Mouse (Mus musculus): ENCODE measurements around the gene Vgf. TPM values are rescaled to one million over a fixed set of nuclear protein-coding genes. Genes with fewer than 3 reads are reported as not detected.
A peak's percentile ranks its signal among the peaks of the same experiment; 100 is the strongest.

Vgf gene
- polyA plus RNA-seq, 1 experiment from 2014 or later = 0.21 TPM

GRCm38 (mm10) chr5:137078041-137078440 is 51.8 kb downstream of the Vgf start:
- no peak overlapping the region for H3K4me2 ChIP-seq (ENCODE audit: low read length)

GRCm38 (mm10) chr5:137078616-137079015 is 52.4 kb downstream of the Vgf start:
- Histone ChIP-seq H3K9me3 (replicated peaks; ENCODE audit: low read length) (no peaks in the 10 kb centered on the region), H3K4me2 (ENCODE audit: low read length) (no peak overlapping the region), H3K9ac (ENCODE audit: low read depth, low read length) (no peak overlapping the region), H3K4me3 (replicated peaks; ENCODE audit: low read depth, low read length) (no peak overlapping the region), H3K4me1 (replicated peaks; ENCODE audit: insufficient read depth, low read length) (peaks cover 28% of the 10 kb centered on the region; the same call in 1 of the 2 replicates), H3K36me3 (ENCODE audit: insufficient read depth, low read length) (no peaks in the 10 kb centered on the region), H3K27ac (peak overlapping the region; percentile 25; the same call in 1 of the 2 replicates), H3K27me3 (ENCODE audit: insufficient read depth, low read length) (no peaks in the 10 kb centered on the region)
- ATAC-seq (replicated peaks; ENCODE audit: low FRiP score, low read depth) = no peak
- 37% methylated on average over 6 of the region's 6 CpGs for WGBS
- peak; percentile 33 for DNase-seq (ENCODE audit: low spot score)
- TF ChIP-seq CTCF (IDR thresholded peaks at IDR 0.05; ENCODE audit: low read depth) = no peak

More at GRCm38 (mm10) chr5:137078041-137078440, 51.8 kb downstream of the Vgf start:
- H3K27ac ChIP-seq = no peak overlapping the region
- H3K27me3 ChIP-seq (ENCODE audit: insufficient read depth, low read length) = no peaks in the 10 kb centered on the region
- H3K36me3 ChIP-seq (ENCODE audit: insufficient read depth, low read length) = no peaks in the 10 kb centered on the region
- no peak for DNase-seq (ENCODE audit: low spot score)
- ATAC-seq (replicated peaks; ENCODE audit: low FRiP score, low read depth) = no peak
- no peak for TF ChIP-seq CTCF (IDR thresholded peaks at IDR 0.05; ENCODE audit: low read depth)
- WGBS = 58% methylated on average over 14 of the region's 14 CpGs
- no peak overlapping the region for H3K4me3 ChIP-seq (replicated peaks; ENCODE audit: low read depth, low read length)
- H3K9me3 ChIP-seq (replicated peaks; ENCODE audit: low read length) = no peaks in the 10 kb centered on the region
- peaks cover 28% of the 10 kb centered on the region; the same call in 1 of the 2 replicates for H3K4me1 ChIP-seq (replicated peaks; ENCODE audit: insufficient read depth, low read length)
- H3K9ac ChIP-seq (ENCODE audit: low read depth, low read length) = no peak overlapping the region

- H3K4me1 ChIP-seq (replicated peaks; ENCODE audit: insufficient read depth, low read length) = peaks cover 19% of the 10 kb centered on the region; the same call in 1 of the 2 replicates
- ATAC-seq (replicated peaks; ENCODE audit: low FRiP score, low read depth) = peak; percentile 59
- no peak for TF ChIP-seq CTCF (IDR thresholded peaks at IDR 0.05; ENCODE audit: low read depth)
- 27% methylated on average over 5 of the region's 5 CpGs for WGBS
- H3K4me3 ChIP-seq (replicated peaks; ENCODE audit: low read depth, low read length) = no peak overlapping the region
- H3K36me3 ChIP-seq (ENCODE audit: insufficient read depth, low read length) = no peaks in the 10 kb centered on the region
- no peaks in the 10 kb centered on the region for H3K9me3 ChIP-seq (replicated peaks; ENCODE audit: low read length)
- H3K27me3 ChIP-seq (ENCODE audit: insufficient read depth, low read length) = no peaks in the 10 kb centered on the region
- H3K4me2 ChIP-seq (ENCODE audit: low read length) = no peak overlapping the region
- H3K9ac ChIP-seq (ENCODE audit: low read depth, low read length) = no peak overlapping the region
- H3K27ac ChIP-seq = 0 out of 2 replicates have a peak overlapping the region, but pooled peaks have one; percentile 36
- peak; percentile 78 for DNase-seq (ENCODE audit: low spot score)
Observed at GRCm38 (mm10) chr5:137079849-137080248, 53.7 kb downstream of the Vgf start.

MicroRNA genes within 50 kb of the gene (microRNA counts, 519-probe panel; counts per million panel counts)
- 330 counts per million, percentile 68 among the panel's probes with 10 or more counts for microRNA mmu-miR-702

Small RNAs within 50 kb of the gene (microRNA-seq; reads per million reads assigned to microRNA genes)
- gene Mir702 = 10.2 reads per million, percentile 23 among the genes with 10 or more reads in this experiment

Other genes with a start within 250 kb of the Vgf start
- 39.1 and 47.1 TPM in 2 replicates for gene Col26a1, start 143.2 kb upstream of the Vgf start, polyA plus RNA-seq (2015; fragmentation: Nextera tagmentation; extraction: Ambion mirVana)
- gene Ift22, start 118.2 kb upstream of the Vgf start, polyA plus RNA-seq (2015; fragmentation: Nextera tagmentation; extraction: Ambion mirVana) = 74.4 and 75.8 TPM in 2 replicates
- 362 and 384 TPM in 2 replicates for gene Fis1, start 73.1 kb upstream of the Vgf start, polyA plus RNA-seq (2015; fragmentation: Nextera tagmentation; extraction: Ambion mirVana)
- gene Cldn15, start 59.8 kb upstream of the Vgf start, polyA plus RNA-seq (2015; fragmentation: Nextera tagmentation; extraction: Ambion mirVana) = 11.9 and 12.6 TPM in 2 replicates
- gene Plod3, start 39.4 kb upstream of the Vgf start, polyA plus RNA-seq (2015; fragmentation: Nextera tagmentation; extraction: Ambion mirVana) = 30.6 and 32.0 TPM in 2 replicates
- gene Znhit1, start 38.4 kb upstream of the Vgf start, polyA plus RNA-seq (2015; fragmentation: Nextera tagmentation; extraction: Ambion mirVana) = 86.5 and 91.1 TPM in 2 replicates
- 160 and 172 TPM in 2 replicates for gene Ap1s1, start 19.7 kb downstream of the Vgf start, polyA plus RNA-seq (2015; fragmentation: Nextera tagmentation; extraction: Ambion mirVana)
- 0.05 and 0.13 TPM in 2 replicates for gene Serpine1, start 45.9 kb downstream of the Vgf start, polyA plus RNA-seq (2015; fragmentation: Nextera tagmentation; extraction: Ambion mirVana)
- gene Trim56, start 89.8 kb downstream of the Vgf start, polyA plus RNA-seq (2015; fragmentation: Nextera tagmentation; extraction: Ambion mirVana) = 7.9 and 9.2 TPM in 2 replicates
- gene Muc3, start 122.9 kb downstream of the Vgf start, polyA plus RNA-seq (2015; fragmentation: Nextera tagmentation; extraction: Ambion mirVana) = 0.24 TPM in 2 replicates
- gene Muc3a, start 186.0 kb downstream of the Vgf start, polyA plus RNA-seq (2015; fragmentation: Nextera tagmentation; extraction: Ambion mirVana) = 0.09 and 0.13 TPM in 2 replicates

All from kidney, postnatal 0 days (tissue).